Mouse (Mus musculus) lung, embryonic 16.5 days (tissue): ENCODE measurements around the gene Maml2. TPM values are rescaled to one million over a fixed set of nuclear protein-coding genes. Genes with fewer than 3 reads are reported as not detected.

Experiments
- ATAC-seq: fragments of 200-750 bp; cut with Nextera tagmentation; 2 replicates; pipeline ENCODE4 v1.8.0; 2017; ENCODE audit warnings: low read depth, mild to moderate bottlenecking, moderate library complexity
- H3K27ac ChIP-seq: fragments of 300-500 bp; sonication (generic); 2 replicates; pipeline ENCODE4 v1.5.1; 2014; ENCODE audit warnings: mild to moderate bottlenecking, control low read depth, low read length
- H3K27me3 ChIP-seq: fragments of 300-500 bp; sonication (generic); 2 replicates; pipeline ENCODE4 v1.6.1; 2014; ENCODE audit warnings: low read depth, low read length, mixed read lengths; ENCODE audit not compliant: control insufficient read depth, insufficient read depth
- H3K36me3 ChIP-seq: fragments of 300-500 bp; sonication (generic); 2 replicates; pipeline ENCODE4 v1.6.1; 2014; ENCODE audit warnings: low read length; ENCODE audit not compliant: control insufficient read depth, insufficient read depth
- H3K4me1 ChIP-seq: fragments of 300-500 bp; sonication (generic); replicated peaks from 2 replicates; pipeline ENCODE4 v1.6.1; 2014; ENCODE audit warnings: low read length, mixed read lengths; ENCODE audit not compliant: control insufficient read depth, insufficient read depth
- H3K4me2 ChIP-seq: fragments of 300-500 bp; sonication (generic); 2 replicates; pipeline ENCODE4 v1.6.1; 2014; ENCODE audit warnings: low read depth, low read length, control low read depth
- H3K4me3 ChIP-seq: fragments of 300-500 bp; sonication (generic); 2 replicates; pipeline ENCODE4 v1.5.1; 2014; ENCODE audit warnings: mild to moderate bottlenecking, low read length, control low read depth
- H3K9ac ChIP-seq: fragments of 300-500 bp; sonication (generic); 2 replicates; pipeline ENCODE4 v1.6.1; 2014; ENCODE audit warnings: low read length, control low read depth
- H3K9me3 ChIP-seq: fragments of 300-500 bp; sonication (generic); 2 replicates; pipeline ENCODE4 v1.6.1; 2016; ENCODE audit warnings: low read length; ENCODE audit not compliant: control insufficient read depth
- WGBS: fragments of 180-500 bp; shearing (Covaris S2); extraction: QIAGEN DNeasy Blood & Tissue Kit; methylation state at CpG from one replicate; pipeline ENCODE4 v1.1.7; 2014; 5-methylcytosine and 5-hydroxymethylcytosine counted together
- polyA plus RNA-seq: library from polyadenylated mRNA; unstranded; fragments of >200 nt; fragmentation: Nextera tagmentation; extraction: Ambion mirVana; gene quantifications from 2 replicates; pipeline ENCODE4 v1.2.1, GENCODE M21; 2015

Maml2 gene
- polyA plus RNA-seq, 1 experiment from 2014 or later: 15.3 TPM

GRCm38 (mm10) chr9:13455231-13455630, 157.5 kb downstream of the Maml2 start:
- H3K36me3 ChIP-seq: no peaks in the 10 kb centered on the region
- H3K4me2 ChIP-seq: no peak overlapping the region
- H3K27ac ChIP-seq: peak overlapping the region; percentile 51; the same call in 1 of the 2 replicates
- no peak overlapping the region for H3K9ac ChIP-seq
- 43% methylated on average over 1 of the region's 1 CpGs for whole genome bisulfite sequencing
- no peaks in the 10 kb centered on the region for H3K27me3 ChIP-seq
- H3K4me3 ChIP-seq: no peak overlapping the region
- H3K4me1 ChIP-seq: peaks cover 24% of the 10 kb centered on the region
- peak; percentile 46; the same call in 1 of the 2 replicates for ATAC-seq
- no peaks in the 10 kb centered on the region for H3K9me3 ChIP-seq

- WGBS: 83% methylated on average over 6 of the region's 6 CpGs
- Histone ChIP-seq H3K9me3 (no peaks in the 10 kb centered on the region), H3K9ac (no peak overlapping the region), H3K4me3 (no peak overlapping the region), H3K4me1 (peaks cover 24% of the 10 kb centered on the region), H3K36me3 (no peaks in the 10 kb centered on the region), H3K27ac (no peak overlapping the region), H3K27me3 (no peaks in the 10 kb centered on the region), H3K4me2 (no peak overlapping the region)
- no peak for ATAC-seq
These were observed 160.0 kb downstream of the Maml2 start for GRCm38 (mm10) chr9:13457774-13458173.

GRCm38 (mm10) chr9:13459371-13459770, 161.6 kb downstream of the Maml2 start:
- Histone ChIP-seq H3K4me2 (no peak overlapping the region), H3K4me3 (no peak overlapping the region), H3K27ac (no peak overlapping the region), H3K9me3 (no peaks in the 10 kb centered on the region), H3K36me3 (no peaks in the 10 kb centered on the region), H3K27me3 (no peaks in the 10 kb centered on the region), H3K4me1 (peaks cover 24% of the 10 kb centered on the region), H3K9ac (no peak overlapping the region)
- ATAC-seq: no peak
- WGBS: 31% methylated on average over 1 of the region's 1 CpGs

- Histone ChIP-seq H3K4me2 (no peak overlapping the region), H3K4me3 (no peak overlapping the region), H3K4me1 (peaks cover 18% of the 10 kb centered on the region), H3K36me3 (no peaks in the 10 kb centered on the region), H3K27ac (no peak overlapping the region), H3K9me3 (no peaks in the 10 kb centered on the region), H3K27me3 (no peaks in the 10 kb centered on the region), H3K9ac (no peak overlapping the region)
- ATAC-seq: no peak
- 83% methylated on average over 3 of the region's 3 CpGs for WGBS
These were observed 162.3 kb downstream of the Maml2 start for GRCm38 (mm10) chr9:13460012-13460411.

GRCm38 (mm10) chr9:13460926-13461325, 163.2 kb downstream of the Maml2 start:
- no peaks in the 10 kb centered on the region for H3K36me3 ChIP-seq
- ATAC-seq: no peak
- no peak overlapping the region for H3K4me2 ChIP-seq
- peaks cover 16% of the 10 kb centered on the region for H3K4me1 ChIP-seq
- no peaks in the 10 kb centered on the region for H3K9me3 ChIP-seq
- no peaks in the 10 kb centered on the region for H3K27me3 ChIP-seq
- H3K27ac ChIP-seq: no peak overlapping the region
- no peak overlapping the region for H3K9ac ChIP-seq
- 93% methylated on average over 1 of the region's 1 CpGs for WGBS
- H3K4me3 ChIP-seq: no peak overlapping the region

- H3K27ac ChIP-seq: no peak overlapping the region
- 56% methylated on average over 4 of the region's 4 CpGs for WGBS
- H3K9me3 ChIP-seq: no peaks in the 10 kb centered on the region
- H3K9ac ChIP-seq: no peak overlapping the region
- no peak overlapping the region for H3K4me3 ChIP-seq
- no peaks in the 10 kb centered on the region for H3K36me3 ChIP-seq
- no peak for ATAC-seq
- peaks cover 9% of the 10 kb centered on the region; the same call in 1 of the 2 replicates for H3K4me1 ChIP-seq
- H3K27me3 ChIP-seq: no peaks in the 10 kb centered on the region
- no peak overlapping the region for H3K4me2 ChIP-seq
These were observed 167.7 kb downstream of the Maml2 start for GRCm38 (mm10) chr9:13465358-13466020.

GRCm38 (mm10) chr9:13466351-13466750, 168.6 kb downstream of the Maml2 start:
- Histone ChIP-seq H3K9me3 (no peaks in the 10 kb centered on the region), H3K27ac (no peak overlapping the region), H3K36me3 (no peaks in the 10 kb centered on the region), H3K4me3 (no peak overlapping the region), H3K27me3 (no peaks in the 10 kb centered on the region), H3K4me2 (no peak overlapping the region), H3K9ac (no peak overlapping the region), H3K4me1 (peaks cover 9% of the 10 kb centered on the region; the same call in 1 of the 2 replicates)
- ATAC-seq: no peak
- WGBS: 62% methylated on average over 4 of the region's 4 CpGs

GRCm38 (mm10) chr9:13466816-13467215, 169.1 kb downstream of the Maml2 start:
- H3K4me3 ChIP-seq: no peak overlapping the region
- no peaks in the 10 kb centered on the region for H3K9me3 ChIP-seq
- peaks cover 9% of the 10 kb centered on the region; the same call in 1 of the 2 replicates for H3K4me1 ChIP-seq
- no peak overlapping the region for H3K27ac ChIP-seq
- H3K36me3 ChIP-seq: no peaks in the 10 kb centered on the region
- no peak overlapping the region for H3K4me2 ChIP-seq
- ATAC-seq: no peak
- no peaks in the 10 kb centered on the region for H3K27me3 ChIP-seq
- H3K9ac ChIP-seq: no peak overlapping the region
- 80% methylated on average over 10 of the region's 10 CpGs for WGBS

- H3K27me3 ChIP-seq: no peaks in the 10 kb centered on the region
- no peak overlapping the region for H3K9ac ChIP-seq
- peaks cover 9% of the 10 kb centered on the region; the same call in 1 of the 2 replicates for H3K4me1 ChIP-seq
- H3K36me3 ChIP-seq: no peaks in the 10 kb centered on the region
- no peak overlapping the region for H3K4me3 ChIP-seq
- ATAC-seq: no peak
- H3K4me2 ChIP-seq: no peak overlapping the region
- 83% methylated on average over 7 of the region's 7 CpGs for WGBS
- no peak overlapping the region for H3K27ac ChIP-seq
- H3K9me3 ChIP-seq: no peaks in the 10 kb centered on the region
These were observed 170.0 kb downstream of the Maml2 start for GRCm38 (mm10) chr9:13467745-13468144.
